Mouse (Mus musculus) kidney, postnatal 0 days (tissue): ENCODE results near the gene Prdm10. TPM values are rescaled to one million over a fixed set of nuclear protein-coding genes. Genes with fewer than 3 reads are reported as not detected.

Experiments
- ATAC-seq: fragments of 200-750 bp; cut with Nextera tagmentation; replicated peaks from 2 replicates; pipeline ENCODE4 v1.8.0; 2017; ENCODE audit warnings: low read depth, moderate number of reproducible peaks, moderate TSS enrichment, moderate library complexity; ENCODE audit not compliant: low FRiP score
- DNase-seq: peaks from one replicate; pipeline ENCODE4 v3.0.0-alpha.2; 2016; ENCODE audit warnings: low spot score
- H3K27ac ChIP-seq: fragments of 300-500 bp; sonication (generic); 2 replicates; pipeline ENCODE4 v1.5.1; 2014; ENCODE audit warnings: mild to moderate bottlenecking
- H3K27me3 ChIP-seq: fragments of 300-500 bp; sonication (generic); 2 replicates; pipeline ENCODE4 v1.6.1; 2014; ENCODE audit warnings: low read length, mixed read lengths; ENCODE audit not compliant: insufficient read depth
- H3K36me3 ChIP-seq: fragments of 300-500 bp; sonication (generic); 2 replicates; pipeline ENCODE4 v1.6.1; 2014; ENCODE audit warnings: low read length, mixed read lengths; ENCODE audit not compliant: insufficient read depth
- H3K4me1 ChIP-seq: fragments of 300-500 bp; sonication (generic); replicated peaks from 2 replicates; pipeline ENCODE4 v1.6.1; 2014; ENCODE audit warnings: antibody characterized with exemption, low read length, mixed read lengths; ENCODE audit not compliant: insufficient read depth
- H3K4me2 ChIP-seq: fragments of 300-500 bp; sonication (generic); 2 replicates; pipeline ENCODE4 v1.6.1; 2014; ENCODE audit warnings: mild to moderate bottlenecking, low read length, moderate library complexity, mixed read lengths
- H3K4me3 ChIP-seq: fragments of 300-500 bp; sonication (generic); replicated peaks from 2 replicates; pipeline ENCODE4 v1.5.1; 2014; ENCODE audit warnings: low read depth, low read length
- H3K9ac ChIP-seq: fragments of 300-500 bp; sonication (generic); 2 replicates; pipeline ENCODE4 v1.6.1; 2014; ENCODE audit warnings: low read depth, low read length
- H3K9me3 ChIP-seq: fragments of 300-500 bp; sonication (generic); replicated peaks from 2 replicates; pipeline ENCODE4 v1.6.1; 2016; ENCODE audit warnings: low read length, inconsistent platforms, mixed read lengths
- CTCF ChIP-seq: IDR thresholded peaks from 2 replicates; pipeline ENCODE4 v1.5.1; 2016; ENCODE audit warnings: antibody characterized with exemption, low read depth, mild to moderate bottlenecking, moderate library complexity
- WGBS: fragments of 180-500 bp; shearing (Covaris S2); extraction: QIAGEN DNeasy Blood & Tissue Kit; methylation state at CpG from one replicate; pipeline ENCODE4 v1.1.7; 2014; 5-methylcytosine and 5-hydroxymethylcytosine counted together
- polyA plus RNA-seq: library from polyadenylated mRNA; unstranded; fragments of >200 nt; fragmentation: Nextera tagmentation; extraction: Ambion mirVana; gene quantifications from 2 replicates; pipeline ENCODE4 v1.2.1, GENCODE M21; 2015

Prdm10 gene
- polyA plus RNA-seq, 1 experiment from 2014 or later = 1.9 TPM

DNA sequence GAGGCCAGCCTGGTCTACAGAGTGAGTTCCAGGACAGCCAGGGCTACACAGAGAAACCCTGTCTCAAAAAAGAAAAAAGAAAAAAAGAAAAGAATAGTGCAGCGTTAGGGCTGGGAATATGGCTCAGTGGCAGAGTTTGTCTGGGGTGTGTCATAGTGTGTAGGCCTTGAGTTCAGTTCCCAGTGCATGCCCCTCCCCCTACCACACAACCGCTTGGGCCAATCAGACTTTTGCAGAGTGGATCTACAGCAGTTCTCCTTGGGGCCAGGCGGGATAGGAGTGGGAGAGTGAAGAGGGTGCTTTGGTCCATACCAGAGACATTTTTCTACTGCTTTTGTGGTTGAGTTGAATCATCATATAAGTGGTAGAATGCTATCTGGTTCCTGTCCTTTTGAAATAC is 3.6 kb downstream of the Prdm10 start:
- Histone ChIP-seq H3K4me1 (peaks cover 16% of the 10 kb centered on the region; the same call in 1 of the 2 replicates), H3K9me3 (no peaks in the 10 kb centered on the region), H3K27ac (no peak overlapping the region), H3K27me3 (no peaks in the 10 kb centered on the region), H3K36me3 (no peaks in the 10 kb centered on the region), H3K9ac (no peak overlapping the region), H3K4me2 (no peak overlapping the region), H3K4me3 (no peak overlapping the region)
- no peak for TF ChIP-seq CTCF
- WGBS = 93% methylated on average over 3 of the region's 3 CpGs
- no peak for ATAC-seq
- no peak for DNase-seq

DNA sequence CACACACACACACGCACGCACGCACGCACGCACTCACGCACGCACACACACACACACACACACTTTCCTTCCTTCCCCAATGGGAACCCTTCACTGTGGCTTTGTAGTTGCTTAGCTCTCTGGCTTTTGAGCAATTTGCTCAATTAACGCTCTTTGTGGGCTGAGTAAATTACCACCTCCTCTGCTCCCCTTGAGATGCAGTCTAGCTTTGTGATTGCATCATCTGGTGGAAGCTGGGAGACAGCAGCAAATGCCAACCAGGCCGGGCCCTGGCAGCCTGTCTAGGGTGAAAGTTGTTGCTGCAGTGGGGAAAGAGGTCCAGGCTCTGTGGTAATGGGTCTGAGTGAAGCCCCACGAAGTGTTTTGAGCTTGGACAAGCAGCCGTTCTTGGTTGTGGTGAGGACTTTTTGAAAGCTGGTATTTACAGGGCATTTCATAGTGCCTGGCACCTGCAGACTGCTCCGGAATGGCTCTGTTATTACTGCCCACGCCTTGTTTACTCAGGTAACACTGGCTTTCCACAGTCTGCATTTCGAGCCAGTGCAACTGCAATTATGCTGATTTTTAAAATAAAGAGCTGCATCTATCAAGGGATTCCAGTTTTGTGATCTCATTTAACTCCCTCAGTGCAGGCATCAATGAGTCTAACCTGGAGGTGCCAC is 10.0 kb downstream of the Prdm10 start:
- Histone ChIP-seq H3K9me3 (no peaks in the 10 kb centered on the region), H3K27me3 (no peaks in the 10 kb centered on the region), H3K27ac (peak overlapping the region; percentile 47; the same call in 1 of the 2 replicates), H3K4me2 (no peak overlapping the region), H3K9ac (no peak overlapping the region), H3K4me1 (0 out of 2 replicates have a peak, but pooled peaks cover 3% of the 10 kb centered on the region), H3K36me3 (no peaks in the 10 kb centered on the region), H3K4me3 (no peak overlapping the region)
- WGBS = 68% methylated on average over 14 of the region's 14 CpGs
- ATAC-seq (no peak), DNase-seq (no peak)
- TF ChIP-seq CTCF = no peak

DNA sequence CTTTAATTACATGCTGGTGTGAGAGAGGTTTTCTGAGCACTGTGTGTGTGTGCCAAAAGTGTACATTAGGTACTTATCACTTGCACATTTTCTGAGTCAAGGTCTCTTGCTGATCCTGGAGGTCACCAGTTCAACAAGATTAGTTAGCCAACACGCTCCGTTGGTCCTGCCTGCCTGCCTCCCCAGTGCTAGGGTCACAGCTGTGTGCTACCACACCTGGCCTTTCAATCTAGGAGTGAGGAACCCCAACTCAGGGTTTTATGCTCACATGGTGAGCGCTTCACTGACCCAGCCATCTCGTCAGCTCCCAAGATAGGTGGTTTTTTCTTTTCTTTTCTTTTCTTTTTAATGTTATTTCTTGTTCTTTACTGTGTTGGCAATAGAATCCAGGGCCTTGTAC is 11.6 kb downstream of the Prdm10 start:
- 51% methylated on average over 4 of the region's 4 CpGs for WGBS
- Histone ChIP-seq H3K27me3 (no peaks in the 10 kb centered on the region), H3K9me3 (no peaks in the 10 kb centered on the region), H3K4me1 (0 out of 2 replicates have a peak, but pooled peaks cover 3% of the 10 kb centered on the region), H3K9ac (no peak overlapping the region), H3K4me2 (no peak overlapping the region), H3K36me3 (no peaks in the 10 kb centered on the region), H3K27ac (no peak overlapping the region), H3K4me3 (no peak overlapping the region)
- DNase-seq (no peak), ATAC-seq (0 out of 2 replicates have a peak, but pooled peaks have one; percentile 3)
- no peak for TF ChIP-seq CTCF

DNA sequence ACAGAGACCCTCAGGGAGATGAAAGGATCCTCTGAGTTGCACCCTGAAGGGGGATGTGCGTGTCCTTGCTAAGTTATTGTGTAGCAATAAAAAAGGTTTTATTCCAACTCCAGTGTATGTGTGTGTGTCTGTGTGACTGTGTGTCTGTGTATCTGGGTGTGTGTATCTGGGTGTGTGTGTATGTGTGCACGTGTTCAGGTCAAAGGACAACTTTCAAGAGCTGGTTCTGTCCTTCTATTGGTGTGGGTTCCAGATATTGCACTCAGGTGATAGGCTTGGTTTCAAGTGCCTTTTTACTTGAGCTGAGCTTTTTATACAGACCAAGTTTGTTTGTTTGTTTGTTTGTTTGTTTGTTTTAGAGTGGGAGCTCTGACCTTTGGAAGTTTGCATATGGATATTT is 12.9 kb downstream of the Prdm10 start:
- H3K4me2 ChIP-seq = no peak overlapping the region
- 0 out of 2 replicates have a peak, but pooled peaks cover 3% of the 10 kb centered on the region for H3K4me1 ChIP-seq
- no peak overlapping the region for H3K4me3 ChIP-seq
- DNase-seq (no peak), ATAC-seq (no peak)
- H3K36me3 ChIP-seq = no peaks in the 10 kb centered on the region
- H3K9ac ChIP-seq = no peak overlapping the region
- no peaks in the 10 kb centered on the region for H3K9me3 ChIP-seq
- no peak for TF ChIP-seq CTCF
- 86% methylated on average over 2 of the region's 2 CpGs for WGBS
- no peaks in the 10 kb centered on the region for H3K27me3 ChIP-seq
- H3K27ac ChIP-seq = no peak overlapping the region

GRCm38 (mm10) chr9:31295311-31295710 is 15.0 kb downstream of the Prdm10 start:
- no peak overlapping the region for H3K4me2 ChIP-seq
- no peaks in the 10 kb centered on the region for H3K27me3 ChIP-seq
- ATAC-seq = no peak
- peak; percentile 21 for DNase-seq
- WGBS = 75% methylated on average over 2 of the region's 2 CpGs
- H3K4me3 ChIP-seq = no peak overlapping the region
- no peak overlapping the region for H3K27ac ChIP-seq
- H3K4me1 ChIP-seq = 0 out of 2 replicates have a peak, but pooled peaks cover 3% of the 10 kb centered on the region
- no peaks in the 10 kb centered on the region for H3K9me3 ChIP-seq
- no peaks in the 10 kb centered on the region for H3K36me3 ChIP-seq
- TF ChIP-seq CTCF = no peak
- no peak overlapping the region for H3K9ac ChIP-seq

DNA sequence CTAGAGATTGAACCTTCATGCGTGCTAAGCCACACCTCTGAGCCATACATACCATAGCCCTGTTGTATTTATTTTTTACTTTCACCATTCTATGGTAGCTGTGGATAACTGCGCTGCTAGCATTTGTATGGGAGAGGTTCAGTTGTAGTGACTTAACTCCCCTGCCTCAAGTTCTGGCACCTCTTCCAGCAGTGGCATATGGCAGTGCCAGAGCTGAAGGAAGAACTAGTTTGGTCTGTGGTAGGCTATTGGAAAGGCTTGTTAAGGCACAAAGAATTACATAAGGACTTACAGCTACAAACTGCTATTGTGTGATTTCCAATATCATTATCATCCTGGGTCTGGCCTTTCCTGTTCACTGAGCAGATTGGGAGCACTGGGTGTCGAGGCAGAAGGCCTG is 16.0 kb downstream of the Prdm10 start:
- Histone ChIP-seq H3K4me3 (no peak overlapping the region), H3K4me1 (0 out of 2 replicates have a peak, but pooled peaks cover 3% of the 10 kb centered on the region), H3K36me3 (no peaks in the 10 kb centered on the region), H3K9me3 (no peaks in the 10 kb centered on the region), H3K9ac (no peak overlapping the region), H3K4me2 (no peak overlapping the region), H3K27me3 (no peaks in the 10 kb centered on the region), H3K27ac (no peak overlapping the region)
- WGBS = 91% methylated on average over 3 of the region's 3 CpGs
- no peak for TF ChIP-seq CTCF
- ATAC-seq = no peak
- DNase-seq = no peak

- Histone ChIP-seq H3K4me3 (no peak overlapping the region), H3K27me3 (no peaks in the 10 kb centered on the region), H3K9me3 (no peaks in the 10 kb centered on the region), H3K4me1 (no peaks in the 10 kb centered on the region), H3K4me2 (no peak overlapping the region), H3K9ac (no peak overlapping the region), H3K36me3 (no peaks in the 10 kb centered on the region), H3K27ac (no peak overlapping the region)
- ATAC-seq (no peak), DNase-seq (no peak)
- TF ChIP-seq CTCF = no peak
- 70% methylated on average over 6 of the region's 6 CpGs for WGBS
Observed at GRCm38 (mm10) chr9:31298751-31299150, 18.4 kb downstream of the Prdm10 start.
